Mouse (Mus musculus) embryo, embryonic 10 days (tissue): ENCODE measurements around the gene Gpatch2.

Experiments used
- DNase-seq: peaks from one replicate; pipeline ENCODE4 v3.0.0-alpha.2; 2015; ENCODE audit warnings: low spot score

Gene Gpatch2

DNA sequence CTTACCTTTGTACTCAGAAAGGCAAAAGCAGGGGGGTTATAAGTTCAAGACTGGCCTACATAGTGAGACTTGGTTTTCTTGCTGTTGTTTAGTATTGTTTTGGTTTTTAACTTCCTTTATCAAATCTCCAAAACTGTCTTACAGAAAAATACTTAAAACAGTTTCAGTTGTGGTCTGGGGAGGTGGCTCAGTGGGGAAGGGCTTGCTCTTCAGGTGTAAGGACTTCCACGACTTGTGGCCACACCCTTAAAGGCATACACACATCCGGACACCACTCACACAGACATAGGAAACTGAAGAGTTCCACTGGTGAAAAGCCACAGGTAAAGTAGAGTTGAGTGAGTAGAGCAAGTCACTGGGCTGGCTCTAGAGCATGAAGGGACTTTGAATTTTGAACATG, 93.2 kb downstream of the Gpatch2 start:
- DNase-seq: no peak

DNA sequence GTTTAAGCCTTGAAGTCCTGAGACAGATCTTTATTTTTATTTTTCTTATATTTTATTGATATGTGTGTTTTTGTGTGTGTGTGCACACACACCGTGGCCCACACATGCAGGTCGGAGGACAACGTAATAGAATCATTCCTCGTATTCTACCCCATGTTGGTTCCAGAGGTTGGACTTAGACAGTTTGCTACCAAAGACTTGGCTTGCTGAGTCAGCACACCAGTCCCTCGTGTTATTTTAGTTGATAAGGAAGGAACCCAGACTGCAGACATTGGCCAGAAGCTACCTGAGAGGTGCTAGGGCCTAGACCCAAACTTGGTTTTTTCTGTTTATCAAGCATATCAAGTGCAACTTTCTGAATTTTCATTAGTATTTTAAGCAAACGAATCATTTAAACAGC, 95.8 kb downstream of the Gpatch2 start:
- DNase-seq: no peak

DNA sequence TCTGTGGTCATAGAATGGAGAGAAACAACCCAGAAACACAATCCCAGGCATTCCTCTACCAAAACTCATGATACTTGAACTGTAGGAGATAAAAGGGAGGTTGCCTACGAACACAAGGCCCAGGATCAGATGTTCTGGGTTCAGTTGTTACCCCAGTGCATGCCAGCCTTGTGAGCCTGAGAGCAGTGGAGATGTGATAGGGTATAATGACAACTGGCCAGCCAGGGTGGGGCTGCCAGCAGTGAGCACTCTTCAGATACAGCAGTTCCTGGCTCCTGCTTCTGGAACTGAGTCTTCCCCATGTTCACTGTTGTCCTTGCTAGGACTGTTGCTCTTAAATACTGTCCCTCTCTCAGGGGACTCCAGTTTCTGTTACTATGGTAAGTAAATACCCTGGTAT, 98.0 kb downstream of the Gpatch2 start:
- DNase-seq: no peak

DNA sequence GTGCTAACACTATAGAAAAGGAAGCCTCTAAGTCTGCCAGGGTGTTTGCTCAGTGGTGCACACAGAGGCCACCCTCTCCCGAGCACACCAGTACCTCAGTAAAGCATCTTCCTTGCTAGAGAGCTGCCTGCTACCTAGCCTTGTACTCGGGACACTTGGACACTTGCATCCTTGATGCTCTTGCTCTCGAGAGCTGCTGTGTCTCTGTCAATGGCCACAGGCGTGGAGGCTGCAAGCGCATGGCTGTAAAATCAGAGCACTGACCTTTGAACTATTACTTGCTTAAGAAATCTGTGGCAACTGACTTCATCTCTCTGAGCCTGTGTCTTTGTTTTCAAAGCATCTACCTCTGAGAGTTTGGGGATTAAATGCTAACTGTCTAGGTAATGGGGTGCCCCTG, 98.5 kb downstream of the Gpatch2 start:
- no peak for DNase-seq

DNA sequence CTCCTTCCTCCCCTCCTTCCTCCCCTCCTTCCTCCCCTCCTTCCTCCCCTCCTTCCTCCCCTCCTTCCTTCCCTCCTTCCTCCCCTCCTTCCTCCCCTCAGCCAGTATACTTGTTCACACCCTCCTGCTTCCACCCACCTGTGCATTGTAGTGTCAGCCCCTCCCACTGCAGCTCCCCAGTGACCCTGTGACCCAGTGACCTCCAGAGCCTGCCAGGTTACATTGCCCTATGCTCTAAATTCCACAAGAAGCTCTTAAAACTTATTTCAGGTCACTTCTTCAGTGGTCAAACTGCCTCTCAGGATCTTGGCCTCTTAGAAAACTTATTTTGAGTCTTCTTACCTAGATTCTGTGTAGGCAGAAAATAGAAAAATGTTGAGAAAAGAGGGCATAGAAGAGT, 99.2 kb downstream of the Gpatch2 start:
- no peak for DNase-seq

DNA sequence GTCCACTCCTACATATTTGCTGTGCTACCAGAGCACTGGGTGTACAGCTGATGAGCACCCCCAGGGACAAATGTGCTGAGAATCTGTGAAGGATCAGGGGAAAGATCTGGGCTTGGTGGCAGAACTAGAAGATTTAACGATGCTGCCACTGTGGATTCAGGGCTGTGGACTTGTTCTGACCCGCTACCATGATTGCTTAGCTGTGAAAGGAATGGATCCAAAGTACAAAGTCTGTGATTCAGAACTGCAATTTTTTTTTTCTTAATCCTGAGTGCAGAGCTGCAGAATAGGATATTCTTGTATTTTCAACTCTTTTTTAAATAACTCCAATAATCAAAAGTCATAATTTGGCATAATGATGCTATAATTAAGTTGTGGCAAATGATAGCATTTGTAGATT, 100.5 kb downstream of the Gpatch2 start:
- no peak for DNase-seq

DNA sequence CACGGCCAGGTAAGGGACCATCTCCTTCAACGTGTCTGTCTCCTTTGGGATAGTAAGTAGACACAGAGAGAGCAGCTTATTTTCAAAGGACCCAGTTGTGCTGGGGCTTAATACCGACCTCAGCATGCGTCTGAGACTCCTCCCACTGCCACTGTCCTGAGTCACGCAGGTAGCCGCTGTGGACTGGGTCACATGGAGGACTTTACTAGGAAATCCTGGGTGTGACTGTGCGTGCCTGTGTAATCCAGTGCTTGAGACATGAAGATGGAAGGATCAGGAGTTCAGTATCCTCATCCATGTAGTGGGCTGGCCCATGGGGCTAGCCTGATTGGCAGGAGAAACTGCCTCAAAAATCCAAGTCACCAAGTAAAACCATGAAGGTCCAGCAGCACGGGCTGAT, 101.2 kb downstream of the Gpatch2 start:
- DNase-seq: no peak

DNA sequence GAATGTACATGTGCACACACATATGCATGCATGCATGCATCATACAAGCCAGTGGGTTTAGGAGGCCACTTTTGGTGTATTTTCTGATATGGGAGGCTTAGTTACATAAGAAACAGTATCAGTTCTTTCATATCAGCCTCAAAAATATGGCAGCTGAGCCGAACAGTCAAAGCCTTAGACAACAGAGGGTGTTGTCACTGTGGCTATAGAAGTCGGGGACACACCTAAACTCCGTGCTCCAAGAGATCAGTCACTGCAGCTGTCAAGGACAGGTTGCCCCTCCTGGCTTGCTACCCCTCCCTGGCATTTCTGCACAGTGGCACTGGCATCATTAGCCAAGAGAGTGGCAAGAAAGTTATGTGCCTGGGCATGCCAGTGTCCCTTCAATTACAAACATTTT, 106.5 kb downstream of the Gpatch2 start:
- no peak for DNase-seq

DNA sequence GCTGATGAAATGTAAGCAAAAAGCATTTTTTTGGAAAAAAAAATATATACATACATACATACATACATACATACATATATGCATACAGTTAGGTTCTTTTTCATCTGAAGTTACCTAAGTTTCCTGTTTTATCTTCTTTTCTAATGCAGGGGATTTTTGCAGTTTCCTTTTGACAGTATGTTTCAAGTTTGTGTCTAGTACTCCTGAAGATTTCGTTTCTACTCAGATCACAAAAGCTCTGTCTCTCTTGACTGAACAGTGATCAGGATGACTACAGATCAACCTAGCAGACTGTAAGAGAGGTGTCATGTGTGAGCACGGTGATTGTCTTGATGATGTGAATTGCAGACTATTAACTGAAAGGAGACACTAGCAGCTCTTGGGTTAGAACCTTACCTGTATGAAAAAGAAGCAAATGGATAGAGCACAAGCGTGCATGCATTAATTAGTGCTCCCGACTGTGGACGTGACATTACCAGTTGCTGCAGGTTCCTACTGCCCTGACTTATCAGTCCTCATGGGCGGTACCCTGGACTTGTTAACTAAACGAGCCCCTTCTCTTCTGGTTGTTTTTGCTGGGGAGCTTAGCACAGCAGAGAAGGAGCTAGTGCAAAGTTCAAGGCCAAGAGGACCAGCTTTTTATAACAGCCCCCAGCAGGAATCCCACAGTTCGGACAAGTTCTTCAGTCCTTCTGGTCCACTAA, 107.3 kb downstream of the Gpatch2 start:
- no peak for DNase-seq

DNA sequence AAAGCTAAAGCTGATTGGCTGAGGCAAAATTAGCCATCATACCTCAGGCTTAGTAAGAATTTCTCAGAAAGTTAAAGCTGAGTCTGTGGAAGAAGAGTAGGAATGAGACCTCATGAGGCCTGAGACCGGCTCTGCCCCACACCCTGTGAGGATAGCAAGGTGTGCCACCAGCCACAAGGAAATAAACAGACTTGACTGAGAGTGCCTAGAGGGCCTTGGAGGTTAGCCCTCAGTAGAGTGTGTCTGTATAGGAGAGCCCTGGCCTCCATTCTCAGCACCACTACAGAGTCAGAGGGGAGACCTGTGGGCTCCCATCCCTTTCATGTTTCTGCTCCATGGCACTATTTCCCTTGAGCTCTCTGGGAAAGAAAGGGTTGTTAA, 107.9 kb downstream of the Gpatch2 start:
- DNase-seq: no peak

DNA sequence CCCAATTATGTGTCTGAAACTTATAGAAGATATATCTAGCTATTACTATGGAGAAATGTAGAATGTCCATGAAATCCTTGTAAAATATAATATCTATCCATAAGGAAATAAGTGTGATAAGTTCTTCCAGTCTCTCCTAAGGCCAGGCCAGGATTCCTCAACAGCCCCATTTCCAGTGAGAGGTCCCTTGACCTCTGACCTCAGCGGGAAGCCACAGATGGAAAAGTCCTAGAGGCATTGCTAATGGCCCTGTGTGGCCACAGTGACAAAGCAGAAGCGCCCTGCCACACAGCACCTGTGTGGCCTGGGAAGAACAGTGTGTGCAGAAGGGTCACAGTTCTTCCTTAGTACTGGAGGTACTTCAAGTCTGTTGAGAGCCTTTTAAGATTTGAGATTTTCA, 127.2 kb downstream of the Gpatch2 start:
- peak; percentile 66 for DNase-seq

DNA sequence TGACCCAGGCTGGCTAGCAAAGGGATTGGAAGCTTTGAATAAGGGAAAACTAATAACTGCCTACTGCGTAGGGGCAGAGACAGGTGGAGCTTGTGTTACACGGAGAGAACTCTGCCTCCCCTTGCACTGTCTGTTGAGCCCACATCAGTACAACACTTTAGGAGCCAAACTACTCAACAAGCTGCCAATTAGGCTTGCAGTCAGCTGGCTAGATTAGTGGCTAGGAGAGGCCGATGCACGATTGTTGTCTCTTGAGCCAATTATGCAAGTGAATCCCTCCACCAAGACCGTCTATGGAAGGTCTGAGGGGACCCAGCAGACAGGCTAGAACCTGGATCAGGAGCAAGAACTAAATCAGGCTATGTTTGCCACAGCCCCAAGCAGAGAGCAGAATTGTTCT, 129.8 kb downstream of the Gpatch2 start:
- DNase-seq: no peak

DNA sequence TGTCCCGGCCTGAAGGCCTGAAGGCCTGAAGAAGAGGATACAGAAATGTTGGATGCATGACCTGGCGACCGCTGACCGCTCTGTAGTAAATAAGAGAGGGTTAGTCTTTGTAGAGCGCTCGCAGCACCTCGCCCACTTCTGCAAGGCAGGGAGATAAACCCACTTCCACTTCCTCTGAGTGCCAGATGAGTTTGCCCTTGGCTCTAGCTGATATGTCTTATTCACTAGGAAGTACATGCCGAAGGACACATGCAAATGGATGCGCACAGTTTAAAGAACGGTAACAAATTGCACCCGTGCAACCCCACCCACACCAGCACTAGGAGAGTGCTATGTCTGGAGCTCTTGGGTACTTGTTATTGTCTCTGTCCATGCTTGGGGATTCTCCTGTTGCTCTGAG, 131.6 kb downstream of the Gpatch2 start:
- no peak for DNase-seq

DNA sequence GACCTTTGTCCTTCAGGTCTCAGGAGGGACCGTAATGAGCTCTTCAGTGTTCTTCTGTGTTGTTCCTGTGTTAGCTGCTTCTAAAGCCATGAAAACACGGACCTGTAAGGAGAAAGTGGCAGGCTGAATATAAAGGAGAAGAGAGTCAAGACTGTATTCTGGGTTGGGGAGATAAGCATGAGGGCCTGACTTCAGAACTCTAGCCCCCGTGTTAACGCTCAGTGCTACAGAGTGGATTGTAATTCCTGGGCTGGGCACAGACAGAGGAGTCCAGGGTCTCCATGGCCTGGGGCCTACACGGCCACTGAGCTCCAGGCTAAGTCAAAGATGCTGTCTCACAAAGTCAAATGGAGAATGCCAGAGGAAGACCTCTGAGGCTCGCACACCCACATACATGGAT, 132.3 kb downstream of the Gpatch2 start:
- DNase-seq: no peak

DNA sequence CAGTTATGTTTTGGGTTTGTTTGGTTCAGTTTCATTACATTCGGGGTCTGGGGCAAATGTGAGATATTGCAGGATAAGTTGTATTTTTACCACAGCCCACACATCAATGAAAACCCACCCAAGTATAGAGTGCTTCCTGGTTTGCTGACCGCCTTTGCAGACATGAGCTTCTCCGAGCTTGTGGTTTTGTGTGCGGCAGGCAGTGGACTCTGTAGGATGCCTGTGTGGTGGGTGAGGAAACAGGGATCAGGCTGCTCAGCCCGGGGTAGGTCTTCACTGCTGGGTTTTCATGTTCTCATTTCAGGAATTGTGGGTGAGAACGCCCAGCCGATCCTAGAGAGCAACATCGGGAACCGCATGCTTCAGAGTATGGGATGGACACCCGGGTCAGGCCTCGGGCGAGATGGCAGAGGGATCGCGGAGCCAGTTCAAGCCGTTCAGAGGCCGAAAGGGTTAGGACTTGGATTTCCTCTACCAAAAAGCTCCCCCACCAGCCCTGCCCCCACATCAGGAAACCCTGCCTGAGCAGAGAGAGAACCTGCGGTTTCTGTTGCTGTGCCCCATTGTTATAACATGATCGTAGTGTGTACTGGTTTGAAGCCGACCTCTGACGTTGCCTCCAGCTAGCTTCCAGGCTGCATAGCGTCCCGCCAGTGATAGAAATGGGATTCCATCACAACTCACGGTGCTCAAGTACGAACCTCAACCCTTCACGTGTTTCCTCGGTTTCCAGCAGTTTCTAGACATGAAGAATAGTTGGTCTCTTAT, 132.9 kb downstream of the Gpatch2 start:
- DNase-seq: no peak

DNA sequence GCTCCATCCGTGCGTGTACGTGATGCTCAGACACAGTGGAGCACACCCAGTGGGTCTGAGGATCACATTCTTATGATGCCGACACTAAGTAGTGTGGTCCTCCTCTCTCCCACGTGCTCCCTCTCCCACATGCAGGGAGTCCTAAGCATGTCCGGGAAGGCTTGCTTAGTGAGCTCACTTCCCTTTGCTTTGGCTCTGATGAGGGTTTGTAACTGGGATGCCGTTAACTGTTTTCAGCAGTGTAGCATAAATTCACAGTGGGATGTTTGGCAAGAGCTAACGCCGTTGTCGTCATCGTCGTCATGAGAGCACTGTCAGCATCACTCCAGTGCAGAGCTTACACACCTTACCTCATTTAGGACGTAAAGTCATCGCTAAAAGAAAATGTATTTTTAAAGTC, 133.6 kb downstream of the Gpatch2 start:
- no peak for DNase-seq

DNA sequence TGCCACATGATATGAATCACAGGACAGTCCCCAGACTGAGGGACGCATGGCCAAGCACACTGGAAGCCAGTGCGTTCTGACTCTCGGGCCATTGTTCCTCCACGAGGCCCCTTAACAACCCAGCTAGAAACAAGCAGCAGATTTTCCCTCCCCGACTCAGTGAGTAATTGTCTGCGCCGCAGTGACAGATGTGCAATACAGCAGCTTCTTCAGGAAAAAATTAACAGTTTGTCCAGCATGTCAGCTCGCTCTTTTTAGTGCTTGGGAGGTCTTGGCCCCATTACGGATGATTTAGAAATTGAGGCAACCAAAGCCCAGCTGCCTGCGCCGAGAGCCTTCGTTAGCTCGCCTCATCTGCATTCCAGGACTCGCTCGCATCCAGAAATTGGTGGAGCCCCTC, 140.9 kb downstream of the Gpatch2 start:
- no peak for DNase-seq

DNA sequence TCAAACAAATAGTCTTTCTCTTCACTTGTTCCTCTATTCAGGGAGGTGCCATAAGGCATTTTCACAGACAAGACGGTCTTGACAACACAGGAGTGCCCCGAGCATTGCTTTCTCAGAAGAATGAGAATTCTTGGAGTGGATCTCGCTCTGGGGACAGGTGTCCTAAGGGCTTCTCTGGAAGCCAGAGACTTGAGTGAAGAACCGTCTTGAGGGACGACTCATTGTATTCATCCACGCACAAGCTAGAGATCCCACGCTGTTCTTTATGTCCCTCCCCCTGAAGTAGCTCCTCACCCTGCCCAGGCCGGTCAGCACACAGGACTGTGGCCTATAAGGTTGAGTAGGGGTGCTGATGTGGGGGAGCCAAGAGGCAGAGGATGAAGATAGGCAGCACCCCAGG, 141.6 kb downstream of the Gpatch2 start:
- DNase-seq: no peak

DNA sequence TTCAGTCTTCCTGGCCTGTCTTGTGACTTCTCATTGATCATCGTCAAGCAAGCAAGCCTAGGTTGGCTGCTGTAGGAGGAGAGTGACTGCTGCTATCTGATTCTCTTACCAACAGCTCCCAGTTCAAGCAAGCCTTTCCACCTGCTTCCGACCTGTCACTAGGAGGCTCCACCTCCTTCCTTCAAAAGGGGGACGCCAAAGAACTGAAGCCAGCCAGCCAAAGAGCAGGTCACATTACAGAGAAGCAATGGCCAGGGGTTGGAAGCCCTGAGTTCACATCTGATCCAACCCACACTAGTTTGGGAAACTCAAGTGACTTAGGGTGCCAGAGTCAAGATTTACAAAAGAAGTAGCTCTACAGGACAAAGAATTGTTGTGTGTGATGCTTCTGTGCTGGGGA, 144.9 kb downstream of the Gpatch2 start:
- DNase-seq: no peak

DNA sequence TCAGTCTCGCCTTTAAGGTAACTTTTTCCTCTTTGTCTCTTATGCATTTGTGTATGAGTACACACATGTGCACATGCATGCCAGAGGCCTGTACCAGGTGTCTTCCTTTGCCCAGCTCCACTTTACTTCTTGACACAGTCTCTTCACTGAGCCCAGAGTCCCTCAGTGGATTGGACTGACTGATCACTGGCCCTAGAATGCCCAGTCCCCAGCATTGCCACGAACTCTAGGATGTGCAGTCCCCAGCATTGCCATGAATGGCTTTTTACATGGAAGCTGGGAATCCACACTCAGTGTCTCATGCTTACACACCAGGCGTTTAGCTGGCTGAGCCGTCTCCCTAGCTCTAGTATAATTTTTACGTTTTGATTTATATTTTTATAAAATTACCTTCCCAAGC, 147.2 kb downstream of the Gpatch2 start:
- no peak for DNase-seq

DNA sequence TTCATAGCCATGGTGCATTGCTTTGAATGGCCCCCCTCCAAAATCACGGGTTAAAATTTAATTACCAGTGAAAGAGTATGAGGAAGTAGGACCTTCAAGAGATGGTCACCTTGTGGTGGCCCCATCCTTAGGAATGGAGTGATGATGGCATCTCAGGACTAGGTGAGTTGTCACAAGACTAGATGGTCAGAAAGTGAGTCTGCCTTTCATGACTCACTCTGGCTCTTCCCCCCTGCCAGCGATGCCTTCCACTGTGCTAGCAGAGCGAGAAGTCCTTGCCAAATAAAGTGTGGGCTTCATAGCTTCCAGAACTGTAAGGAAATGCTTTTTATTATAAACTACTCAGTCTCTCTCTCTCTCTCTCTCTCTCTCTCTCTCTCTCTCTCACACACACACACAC, 150.1 kb downstream of the Gpatch2 start:
- no peak for DNase-seq

DNA sequence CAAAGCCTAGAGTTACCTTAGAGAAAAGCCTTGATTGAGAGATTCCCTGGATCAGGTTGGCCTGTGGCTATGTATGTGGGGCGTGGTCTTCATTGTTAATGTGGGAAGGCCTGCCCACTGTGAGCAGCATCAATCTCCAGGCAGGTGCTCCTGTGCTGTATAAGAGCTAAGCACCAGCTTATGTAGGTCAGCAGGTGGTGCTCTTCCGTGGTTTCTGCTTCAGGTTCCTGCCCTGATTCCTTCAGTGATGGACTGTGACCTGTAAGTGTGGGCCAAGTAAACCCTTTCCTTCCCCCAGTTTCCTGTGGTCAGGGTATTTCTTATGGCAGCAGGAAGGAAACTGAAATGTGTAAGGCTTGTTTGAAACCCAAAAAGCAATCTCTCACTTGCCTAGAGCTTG, 151.5 kb downstream of the Gpatch2 start:
- peak; percentile 20 for DNase-seq

DNA sequence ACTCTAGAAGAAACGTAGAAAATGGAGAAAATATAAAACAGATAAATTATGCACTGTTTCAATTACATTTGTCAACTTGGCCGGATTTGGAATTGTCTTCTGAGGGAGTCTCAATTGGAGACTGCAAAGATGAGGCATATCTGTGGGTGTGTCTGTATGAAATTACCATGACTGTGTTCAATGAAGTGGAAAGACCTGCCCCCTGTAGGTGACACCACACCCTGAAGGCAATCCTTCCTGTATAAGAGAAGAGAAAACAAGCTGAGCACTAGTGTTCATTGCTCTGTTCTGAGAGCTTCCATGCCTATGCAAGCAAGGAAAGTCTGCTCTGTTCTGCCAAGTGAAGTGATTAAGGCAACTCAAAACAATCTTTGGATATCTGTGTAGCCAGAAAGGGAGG, 153.7 kb downstream of the Gpatch2 start:
- DNase-seq: no peak

DNA sequence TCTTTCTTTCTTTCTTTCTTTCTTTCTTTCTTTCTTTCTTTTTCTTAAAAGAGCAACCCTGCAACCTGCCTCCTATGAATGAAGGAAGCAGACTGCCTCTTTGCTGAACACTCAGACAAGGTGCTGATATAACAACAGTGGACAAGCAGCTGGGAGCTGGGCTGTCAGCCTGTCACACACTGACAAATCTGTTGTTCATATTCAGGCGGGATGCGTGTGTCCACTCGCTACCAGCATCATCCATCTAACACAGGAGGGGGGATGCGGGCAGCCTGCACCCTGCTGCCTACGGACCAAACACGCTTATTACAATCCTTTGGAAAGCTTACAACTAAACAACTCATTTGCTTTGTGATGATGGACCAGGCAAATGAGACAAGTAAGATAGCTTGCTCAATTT, 158.2 kb downstream of the Gpatch2 start:
- DNase-seq: no peak
